Mouse (Mus musculus) lung, postnatal 0 days (tissue): ENCODE results near the gene Pitx2.

ENCODE experiments used
- CTCF ChIP-seq: IDR thresholded peaks from 2 replicates; pipeline ENCODE4 v1.5.1; 2016; ENCODE audit warnings: antibody characterized with exemption, mild to moderate bottlenecking
- EP300 ChIP-seq: IDR thresholded peaks from 2 replicates; pipeline ENCODE4 v1.6.1; 2016; ENCODE audit warnings: antibody characterized with exemption, mild to moderate bottlenecking, control low read depth

GRCm38 (mm10) chr3:129212038-129212645 lies 12.5 kb downstream of the Pitx2 start:
- TF ChIP-seq EP300 (no peak), CTCF (no peak)
